Mouse (Mus musculus) lung, postnatal 25 days (tissue): ENCODE data around the gene Rhebl1.
"Not testable (repeated sequence)": the region's sequence is repeated elsewhere in the genome, so short reads cannot be mapped to it uniquely, and the experiment has no call there.

ENCODE experiments used
- DNase-seq: peaks from one replicate; pipeline ENCODE4 v3.0.0; 2022; ENCODE audit warnings: low spot score

Rhebl1 gene

GRCm38 (mm10) chr15:98893940-98894745 lies at the start of gene Rhebl1:
Rhebl1 (minus strand) TSS chr15:98894540.
- peak; percentile 34 for DNase-seq

DNA sequence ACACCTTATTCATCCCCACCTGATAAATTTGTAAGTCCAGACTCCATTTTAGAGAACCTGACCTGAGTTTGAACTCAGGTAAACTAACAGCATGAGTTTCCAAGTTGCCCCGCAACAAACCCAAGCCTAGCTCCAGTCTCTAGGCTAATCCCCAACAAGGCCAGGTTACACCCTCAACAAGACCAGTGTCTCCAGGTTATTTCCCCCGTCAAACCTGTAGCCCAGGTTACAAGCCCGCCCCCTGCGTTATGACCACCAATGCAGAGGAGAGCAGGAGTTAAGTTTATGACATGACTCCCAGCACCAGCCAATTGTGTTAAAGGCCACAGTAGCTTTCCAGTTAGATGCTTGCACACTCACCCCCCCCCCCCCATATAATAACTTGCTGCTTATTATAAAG lies 48.8 kb upstream of the Rhebl1 start:
- no peak for DNase-seq

DNA sequence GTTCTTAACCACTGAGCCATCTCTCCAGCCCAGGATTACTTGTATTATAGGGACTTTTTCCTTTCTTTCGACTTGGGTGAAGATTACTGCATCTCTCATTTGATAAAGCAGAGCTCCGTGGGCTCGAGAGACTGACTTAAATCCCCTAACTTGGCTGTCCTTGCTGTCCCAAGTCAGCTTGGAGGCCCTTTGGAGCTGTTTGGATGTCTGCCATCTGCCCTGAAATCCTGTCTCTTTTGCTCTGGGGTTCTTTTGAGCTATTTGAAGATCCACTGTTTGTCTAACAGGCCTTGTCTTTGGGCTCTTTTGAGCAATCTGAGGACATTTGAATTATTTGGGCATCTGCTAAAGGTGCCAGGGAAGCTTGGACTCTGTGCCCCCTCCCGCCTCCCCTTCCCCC lies 47.7 kb upstream of the Rhebl1 start:
- no peak for DNase-seq

GRCm38 (mm10) chr15:98941539-98941938 lies 47.2 kb upstream of the Rhebl1 start:
- DNase-seq = no peak

DNA sequence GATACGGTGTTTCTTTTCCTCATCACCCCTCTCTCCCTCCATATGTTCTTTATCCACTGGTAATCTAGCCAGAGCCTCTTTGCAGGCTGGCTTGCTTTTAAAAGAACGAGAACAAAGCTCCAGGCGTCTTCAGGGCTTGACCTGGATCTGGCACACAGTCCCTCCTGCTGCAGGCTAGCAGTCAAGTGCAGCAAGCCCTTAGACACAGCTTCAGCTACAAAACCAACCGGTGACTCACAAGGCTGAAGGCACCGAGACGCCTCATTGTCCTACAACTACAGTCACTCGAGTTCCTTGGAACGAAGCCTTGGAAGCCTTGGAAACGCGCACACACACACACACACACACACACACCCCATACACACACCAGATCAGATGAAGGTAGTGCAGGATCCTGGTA lies 46.5 kb upstream of the Rhebl1 start:
- DNase-seq = no peak

- peak; percentile 93 for DNase-seq
Observed at GRCm38 (mm10) chr15:98934217-98934839, 40.0 kb upstream of the Rhebl1 start, which contains the start of gene Tuba1b. Tuba1b (minus strand) TSS chr15:98934565.

GRCm38 (mm10) chr15:98933833-98934216 lies 39.5 kb upstream of the Rhebl1 start:
- DNase-seq = peak; percentile 95

DNA sequence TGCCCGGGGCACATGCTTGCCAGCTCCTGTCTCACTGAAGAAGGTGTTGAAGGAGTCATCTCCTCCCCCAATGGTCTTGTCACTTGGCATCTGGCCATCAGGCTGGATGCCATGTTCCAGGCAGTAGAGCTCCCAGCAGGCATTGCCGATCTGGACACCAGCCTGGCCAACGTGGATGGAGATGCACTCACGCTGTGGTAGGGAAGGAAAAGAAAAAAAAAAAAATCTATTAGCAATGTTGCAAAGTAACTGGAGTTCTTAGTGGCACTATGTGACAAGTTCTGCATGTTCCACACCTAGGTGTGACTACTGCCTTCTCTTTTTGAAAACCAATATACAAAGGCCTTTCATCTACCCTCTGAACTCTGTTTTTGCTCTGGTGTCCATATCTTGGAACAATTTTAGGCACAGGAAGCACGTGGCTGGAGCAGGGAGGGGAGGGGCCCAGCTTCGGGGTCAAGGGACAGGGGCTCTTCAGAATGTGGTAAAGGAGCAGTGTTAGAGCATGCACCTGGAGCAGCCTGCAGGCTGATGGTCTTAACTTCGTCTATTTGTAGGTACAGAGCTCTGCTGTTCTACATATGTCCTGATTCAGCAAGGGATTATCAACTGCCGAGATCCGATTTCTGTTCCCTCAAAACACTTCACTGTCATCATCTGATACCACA lies 38.8 kb upstream of the Rhebl1 start:
- DNase-seq = not testable (repeated sequence)

- peak; percentile 64 for DNase-seq
Observed at GRCm38 (mm10) chr15:98930998-98931397, 36.7 kb upstream of the Rhebl1 start.

- no peak for DNase-seq
Observed at GRCm38 (mm10) chr15:98930017-98930734, 35.8 kb upstream of the Rhebl1 start.

- peak; percentile 87 for DNase-seq
Observed at GRCm38 (mm10) chr15:98928598-98929240, 34.4 kb upstream of the Rhebl1 start.

GRCm38 (mm10) chr15:98927566-98927965 lies 33.2 kb upstream of the Rhebl1 start:
- DNase-seq = no peak

- DNase-seq = no peak
Observed at GRCm38 (mm10) chr15:98924682-98925081, 30.3 kb upstream of the Rhebl1 start.

DNA sequence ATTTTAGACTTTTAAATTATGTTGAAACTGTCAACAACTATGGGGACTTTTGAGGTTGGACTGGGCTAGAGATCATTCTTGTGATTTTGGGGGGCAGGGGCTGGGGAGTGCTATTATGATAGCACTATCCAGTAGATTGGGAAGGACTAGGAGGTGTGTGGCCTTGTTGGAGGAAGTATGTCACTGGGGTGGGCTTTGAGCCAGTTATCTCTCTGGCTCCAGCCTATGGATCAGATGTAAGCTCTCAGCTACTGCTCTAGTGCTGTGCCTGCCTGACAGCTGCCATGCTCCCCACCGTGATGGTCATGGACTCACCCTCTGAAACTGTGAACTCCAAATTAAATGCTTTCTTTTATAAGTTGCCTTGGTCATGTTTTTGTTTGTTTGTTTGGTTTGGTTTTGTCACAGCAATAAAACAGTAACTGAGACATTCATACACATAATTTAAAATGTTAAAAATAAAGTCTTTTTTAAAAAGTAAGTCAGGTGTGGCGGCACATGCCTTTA lies 28.7 kb upstream of the Rhebl1 start:
- DNase-seq = no peak

- peak; percentile 21 for DNase-seq
Observed at GRCm38 (mm10) chr15:98922581-98922980, 28.2 kb upstream of the Rhebl1 start.

DNA sequence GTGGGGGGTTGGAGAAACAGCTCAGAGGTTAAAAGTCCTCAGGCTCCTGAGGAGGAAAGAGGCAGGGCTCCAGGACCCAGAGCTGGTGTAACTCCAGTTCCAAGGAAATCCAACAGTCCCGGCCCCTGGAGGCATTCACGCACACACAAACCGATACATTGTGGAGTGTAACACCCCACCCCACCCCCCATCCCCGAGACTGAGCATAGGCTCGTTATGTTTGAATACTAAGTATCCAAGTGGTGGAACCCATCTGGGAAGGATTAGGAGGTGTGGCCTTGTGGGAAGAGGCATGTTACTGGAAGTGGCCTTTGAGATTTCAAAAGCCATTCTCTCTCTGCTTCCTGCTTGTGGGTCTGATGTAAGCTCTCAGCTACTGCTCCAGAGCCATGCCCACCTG lies 27.2 kb upstream of the Rhebl1 start:
- no peak for DNase-seq

GRCm38 (mm10) chr15:98918499-98918895 lies 24.2 kb upstream of the Rhebl1 start:
- not testable (repeated sequence) for DNase-seq

GRCm38 (mm10) chr15:98917538-98918498 lies 23.5 kb upstream of the Rhebl1 start, which contains the start of gene Lmbr1l:
Lmbr1l (minus strand) TSS chr15:98918231.
- DNase-seq = peak; percentile 100

DNA sequence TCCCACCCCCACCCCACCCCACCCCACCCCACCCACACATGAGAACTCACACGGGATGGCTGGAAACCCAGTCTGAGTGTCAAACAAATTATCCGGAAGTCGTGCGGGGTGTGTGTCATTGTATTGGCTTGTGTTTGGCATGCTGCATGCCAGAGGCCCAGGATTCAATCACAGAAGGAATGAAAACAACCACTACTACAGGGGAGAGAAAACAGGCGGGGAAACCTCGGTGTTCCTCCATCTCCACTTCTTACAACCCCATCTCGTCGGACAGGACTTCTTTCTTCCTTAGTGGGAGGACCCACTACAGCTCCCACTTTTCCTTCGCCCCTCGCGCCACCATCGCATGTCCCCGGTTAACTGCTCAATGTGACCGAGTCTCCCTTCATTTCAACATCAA lies 22.8 kb upstream of the Rhebl1 start:
- DNase-seq = no peak

GRCm38 (mm10) chr15:98916016-98916415 lies 21.7 kb upstream of the Rhebl1 start:
- no peak for DNase-seq
